Mouse (Mus musculus) forebrain, embryonic 12.5 days (tissue): ENCODE results near the gene Tspan32. TPM values are rescaled to one million over a fixed set of nuclear protein-coding genes. Genes with fewer than 3 reads are reported as not detected.

Source experiments
- ATAC-seq: fragments of 200-750 bp; cut with Nextera tagmentation; 2 replicates; pipeline ENCODE4 v1.8.0; 2017; ENCODE audit warnings: moderate TSS enrichment; ENCODE audit not compliant: low FRiP score
- H3K27ac ChIP-seq: fragments of 300-500 bp; sonication (generic); 2 replicates; pipeline ENCODE4 v1.5.1; 2016; ENCODE audit warnings: mild to moderate bottlenecking
- H3K27me3 ChIP-seq: fragments of 300-500 bp; sonication (generic); 2 replicates; pipeline ENCODE4 v1.6.1; 2016; ENCODE audit warnings: mild to moderate bottlenecking
- H3K36me3 ChIP-seq: fragments of 300-500 bp; sonication (generic); replicated peaks from 2 replicates; pipeline ENCODE4 v1.6.1; 2016; ENCODE audit warnings: mild to moderate bottlenecking
- H3K4me1 ChIP-seq: fragments of 300-500 bp; sonication (generic); 2 replicates; pipeline ENCODE4 v1.6.1; 2016
- H3K4me2 ChIP-seq: fragments of 300-500 bp; sonication (generic); 2 replicates; pipeline ENCODE4 v1.6.1; 2016; ENCODE audit warnings: mild to moderate bottlenecking, moderate library complexity
- H3K4me3 ChIP-seq: fragments of 300-500 bp; sonication (generic); replicated peaks from 2 replicates; pipeline ENCODE4 v1.5.1; 2016; ENCODE audit warnings: mild to moderate bottlenecking
- H3K9ac ChIP-seq: fragments of 300-500 bp; sonication (generic); 2 replicates; pipeline ENCODE4 v1.6.1; 2016; ENCODE audit warnings: mild to moderate bottlenecking
- H3K9me3 ChIP-seq: fragments of 300-500 bp; sonication (generic); 2 replicates; pipeline ENCODE4 v1.6.1; 2016
- WGBS: fragments of 180-500 bp; shearing (Covaris S2); methylation state at CpG from one replicate; pipeline ENCODE4 v1.1.7; 2016; 5-methylcytosine and 5-hydroxymethylcytosine counted together
- polyA plus RNA-seq: library from polyadenylated mRNA; unstranded; fragments of >200 nt; fragmentation: Nextera tagmentation; extraction: Ambion mirVana; gene quantifications from 2 replicates; pipeline ENCODE4 v1.2.1, GENCODE M21; 2016

Gene Tspan32
- polyA plus RNA-seq, 1 experiment from 2014 or later: 1.3 TPM

GRCm38 (mm10) chr7:143067897-143068296 lies 63.1 kb downstream of the Tspan32 start:
- Histone ChIP-seq H3K9ac (peak overlapping the region; percentile 45), H3K4me3 (peak overlapping the region; percentile 86), H3K27me3 (no peaks in the 10 kb centered on the region), H3K36me3 (peaks cover 49% of the 10 kb centered on the region), H3K9me3 (no peaks in the 10 kb centered on the region), H3K4me1 (peaks cover 27% of the 10 kb centered on the region), H3K27ac (peak overlapping the region; percentile 94), H3K4me2 (peak overlapping the region; percentile 99)
- WGBS: 90% methylated on average over 3 of the region's 3 CpGs
- ATAC-seq: no peak

- H3K4me1 ChIP-seq: peaks cover 27% of the 10 kb centered on the region
- H3K4me3 ChIP-seq: peak overlapping the region; percentile 86
- ATAC-seq: no peak
- peak overlapping the region; percentile 45 for H3K9ac ChIP-seq
- H3K36me3 ChIP-seq: peaks cover 44% of the 10 kb centered on the region
- H3K27me3 ChIP-seq: no peaks in the 10 kb centered on the region
- peak overlapping the region; percentile 99 for H3K4me2 ChIP-seq
- H3K9me3 ChIP-seq: no peaks in the 10 kb centered on the region
- peak overlapping the region; percentile 94 for H3K27ac ChIP-seq
- 48% methylated on average over 13 of the region's 13 CpGs for WGBS
Observed at GRCm38 (mm10) chr7:143068316-143068881, 63.6 kb downstream of the Tspan32 start.

GRCm38 (mm10) chr7:143068882-143069591 lies 64.2 kb downstream of the Tspan32 start, which contains the start of gene Tssc4:
Tssc4 (plus strand) TSS chr7:143069249.
- peak; percentile 97 for ATAC-seq
- Histone ChIP-seq H3K4me1 (peaks cover 27% of the 10 kb centered on the region), H3K36me3 (peaks cover 38% of the 10 kb centered on the region), H3K9me3 (no peaks in the 10 kb centered on the region), H3K27ac (peak within 1 kb of the TSS; percentile 94), H3K4me3 (peak within 1 kb of the TSS; percentile 86), H3K9ac (peak within 1 kb of the TSS; percentile 92), H3K4me2 (peak within 1 kb of the TSS; percentile 99), H3K27me3 (no peaks in the 10 kb centered on the region)
- under 1% methylated on average over 51 of the region's 51 CpGs for WGBS

Other genes with a start within 250 kb of the Tspan32 start
- gene Th, start 73.9 kb upstream of the Tspan32 start, polyA plus RNA-seq: 13.9 and 17.8 TPM in 2 replicates
- gene Ascl2, start 35.8 kb upstream of the Tspan32 start, polyA plus RNA-seq: 0.17 and 0.40 TPM in 2 replicates
- 199 and 205 TPM in 2 replicates for gene Cd81, start 47.7 kb downstream of the Tspan32 start, polyA plus RNA-seq
- gene Tssc4, start 64.2 kb downstream of the Tspan32 start, polyA plus RNA-seq: 106 and 108 TPM in 2 replicates
- 1.1 and 1.3 TPM in 2 replicates for gene Trpm5, start 89.6 kb downstream of the Tspan32 start, polyA plus RNA-seq
- gene Kcnq1, start 101.3 kb downstream of the Tspan32 start, polyA plus RNA-seq: 0.87 and 0.94 TPM in 2 replicates